ENCODE assay signal across 8 mouse cellular contexts in genomic region chr16:28238019-28238868, GRCm38 (mm10).
DNase-seq lines count a peak whose midpoint lies in the region; ATAC-seq and TF ChIP-seq lines count a peak whose summit lies in the region.

No protein-coding gene starts in this region.

- H3K9ac ChIP-seq in kidney, postnatal 0 days (ENCODE audit: low read depth, low read length): no peak overlapping the region
- H3K9ac ChIP-seq in hindbrain, embryonic 16.5 days (ENCODE audit: low read depth, low read length): peak overlapping the region; percentile 14; the same call in 1 of the 2 replicates

- no peak overlapping the region for H3K4me3 ChIP-seq in kidney, postnatal 0 days (replicated peaks; ENCODE audit: low read depth, low read length)
- H3K4me3 ChIP-seq in hindbrain, embryonic 16.5 days (ENCODE audit: low read length): no peak overlapping the region

- TF ChIP-seq CTCF in kidney, postnatal 0 days (IDR thresholded peaks at IDR 0.05; ENCODE audit: low read depth): no peak

- H3K9me3 ChIP-seq in kidney, postnatal 0 days (replicated peaks; ENCODE audit: low read length): no peaks in the 10 kb centered on the region
- H3K9me3 ChIP-seq in hindbrain, embryonic 16.5 days (ENCODE audit: control insufficient read depth, low read length): no peaks in the 10 kb centered on the region

- peak; percentile 73 for DNase-seq in kidney, postnatal 0 days (ENCODE audit: low spot score)
- DNase-seq in kidney, adult 9 months: no peak
- DNase-seq in cerebellum, postnatal 14 days: peak; percentile 71 to 86
- DNase-seq in left cerebral cortex, postnatal 36 days (ENCODE audit: low spot score in 2 of 2): peak; percentile 61 to 65
- DNase-seq in testis, postnatal 14 days (ENCODE audit: low spot score): peak; percentile 5
- DNase-seq in gastrocnemius, postnatal 10 days: no peak
- no peak for DNase-seq in thymus, postnatal 25 days

- H3K36me3 ChIP-seq in kidney, postnatal 0 days (ENCODE audit: insufficient read depth, low read length): no peaks in the 10 kb centered on the region
- H3K36me3 ChIP-seq in hindbrain, embryonic 16.5 days (ENCODE audit: control insufficient read depth, insufficient read depth, low read length): no peaks in the 10 kb centered on the region

- WGBS in kidney, postnatal 0 days: 43% methylated on average over 13 of the region's 13 CpGs
- 45% methylated on average over 13 of the region's 13 CpGs for WGBS in hindbrain, embryonic 16.5 days

- peak overlapping the region; percentile 13 for H3K4me2 ChIP-seq in kidney, postnatal 0 days (ENCODE audit: low read length)
- peak overlapping the region; percentile 41 for H3K4me2 ChIP-seq in hindbrain, embryonic 16.5 days (ENCODE audit: low read length)

- H3K27me3 ChIP-seq in kidney, postnatal 0 days (ENCODE audit: insufficient read depth, low read length): no peaks in the 10 kb centered on the region
- H3K27me3 ChIP-seq in hindbrain, embryonic 16.5 days (replicated peaks; ENCODE audit: control insufficient read depth, insufficient read depth, low read length): no peaks in the 10 kb centered on the region

- intact Hi-C loops in left cerebral cortex, postnatal 36 days (cut with DNase I): no loop called here

- no peak for ATAC-seq in kidney, postnatal 0 days (replicated peaks; ENCODE audit: low FRiP score, low read depth)
- peak; percentile 82 for ATAC-seq in hindbrain, embryonic 16.5 days

- no peaks in the 10 kb centered on the region for H3K4me1 ChIP-seq in kidney, postnatal 0 days (replicated peaks; ENCODE audit: insufficient read depth, low read length)
- peaks cover 8% of the 10 kb centered on the region for H3K4me1 ChIP-seq in hindbrain, embryonic 16.5 days (ENCODE audit: control insufficient read depth, insufficient read depth, low read depth, low read length)

- H3K27ac ChIP-seq in kidney, postnatal 0 days: peak overlapping the region; percentile 19; the same call in 1 of the 2 replicates
- H3K27ac ChIP-seq in hindbrain, embryonic 16.5 days (ENCODE audit: low read depth, low read length): peak overlapping the region; percentile 60

Comparison
In these comparisons a context has a peak if more than half of its experiments do, and no peak if none do; other contexts are left out.
1. DNase-seq: peak in kidney, postnatal 0 days (single experiment), cerebellum, postnatal 14 days (2 of 2), left cerebral cortex, postnatal 36 days (2 of 2) and testis, postnatal 14 days (single experiment); none in kidney, adult 9 months (single experiment), gastrocnemius, postnatal 10 days (single experiment) and thymus, postnatal 25 days (single experiment).